8 mouse cellular contexts compared by ENCODE assay signal in genomic region chr8:109778280-109778977, GRCm38 (mm10). TPM values are rescaled to one million over a fixed set of nuclear protein-coding genes. Genes with fewer than 3 reads are reported as not detected.
DNase-seq lines count a peak whose midpoint lies in the region; ATAC-seq and TF ChIP-seq lines count a peak whose summit lies in the region.

TSS of gene Ap1g1 (plus strand) at chr8:109778554.

- TF ChIP-seq CTCF in lung, postnatal 0 days (IDR thresholded peaks at IDR 0.05), result no peak

- no peaks in the 10 kb centered on the region for H3K9me3 ChIP-seq in hindbrain, embryonic 10.5 days
- H3K9me3 ChIP-seq in lung, postnatal 0 days (ENCODE audit: low read length), result no peaks in the 10 kb centered on the region

- peak within 1 kb of the TSS; percentile 88 for H3K4me3 ChIP-seq in hindbrain, embryonic 10.5 days
- peak within 1 kb of the TSS; percentile 99 for H3K4me3 ChIP-seq in lung, postnatal 0 days (ENCODE audit: low read depth, low read length)

- H3K9ac ChIP-seq in lung, postnatal 0 days (replicated peaks; ENCODE audit: low read depth), result peak within 1 kb of the TSS; percentile 97

- DNase-seq in MN1 (ENCODE audit: low spot score), result peak; percentile 99
- peak; percentile 97 for DNase-seq in cerebellum, adult 9-10 months
- DNase-seq in hindbrain, embryonic 10.5 days (ENCODE audit: low spot score), result peak; percentile 97
- DNase-seq in layer of hippocampus, adult 9-11 months, result peak; percentile 97
- DNase-seq in lung, postnatal 0 days (ENCODE audit: low spot score), result peak; percentile 99
- peak; percentile 94 for DNase-seq in ovary, postnatal 14 days (ENCODE audit: low spot score)
- DNase-seq in thymus, postnatal 14 days, result peak; percentile 98

- H3K4me2 ChIP-seq in lung, postnatal 0 days (replicated peaks; ENCODE audit: low read depth, low read length), result peak within 1 kb of the TSS; percentile 65

- under 1% methylated on average over 64 of the region's 64 CpGs for WGBS in hindbrain, embryonic 10.5 days
- WGBS in lung, postnatal 0 days, result under 1% methylated on average over 54 of the region's 64 CpGs

- TF ChIP-seq EP300 in lung, postnatal 0 days (IDR thresholded peaks at IDR 0.05), result no peak

- H3K36me3 ChIP-seq in hindbrain, embryonic 10.5 days, result no peaks in the 10 kb centered on the region
- no peaks in the 10 kb centered on the region for H3K36me3 ChIP-seq in lung, postnatal 0 days (ENCODE audit: insufficient read depth, low read length)

- peak within 1 kb of the TSS; percentile 100 for H3K27ac ChIP-seq in hindbrain, embryonic 10.5 days
- H3K27ac ChIP-seq in lung, postnatal 0 days (ENCODE audit: low read length), result peak within 1 kb of the TSS; percentile 98

- peaks cover 2% of the 10 kb centered on the region; the same call in 1 of the 2 replicates for H3K27me3 ChIP-seq in hindbrain, embryonic 10.5 days (ENCODE audit: insufficient read depth, poor library complexity, severe bottlenecking)
- no peaks in the 10 kb centered on the region for H3K27me3 ChIP-seq in lung, postnatal 0 days (replicated peaks; ENCODE audit: insufficient read depth, low read length)

- H3K4me1 ChIP-seq in hindbrain, embryonic 10.5 days (replicated peaks), result peaks cover 16% of the 10 kb centered on the region
- peaks cover 5% of the 10 kb centered on the region; the same call in 1 of the 2 replicates for H3K4me1 ChIP-seq in lung, postnatal 0 days (ENCODE audit: insufficient read depth, low read depth, low read length)

- peak; percentile 98 for ATAC-seq in frontal cortex, adult (ENCODE audit: low TSS enrichment)
- peak; percentile 99 for ATAC-seq in lung, postnatal 0 days

RNA-seq across cellular contexts. Expression of gene Ap1g1, which starts in this region (rescaled TPM):
- polyA plus RNA-seq in hindbrain, embryonic 10.5 days (2016; fragmentation: Nextera tagmentation; extraction: Ambion mirVana), result 44.8 and 45.3 TPM in 2 replicates
- polyA plus RNA-seq in lung, postnatal 0 days (2015; fragmentation: Nextera tagmentation; extraction: Ambion mirVana), result 22.4 and 24.7 TPM in 2 replicates

Comparison
In these comparisons a context has a peak if more than half of its experiments do, and no peak if none do; other contexts are left out.
1. Peak in every context shown above with its lines: DNase-seq, ATAC-seq, H3K4me3 ChIP-seq and H3K27ac ChIP-seq.